Mouse (Mus musculus) testis, postnatal 10 days (tissue): Measurements from ENCODE around the gene Mat2b.

Experiments used
- DNase-seq: peaks from one replicate; pipeline ENCODE4 v3.0.0; 2021; ENCODE audit warnings: low spot score

Gene Mat2b

DNA sequence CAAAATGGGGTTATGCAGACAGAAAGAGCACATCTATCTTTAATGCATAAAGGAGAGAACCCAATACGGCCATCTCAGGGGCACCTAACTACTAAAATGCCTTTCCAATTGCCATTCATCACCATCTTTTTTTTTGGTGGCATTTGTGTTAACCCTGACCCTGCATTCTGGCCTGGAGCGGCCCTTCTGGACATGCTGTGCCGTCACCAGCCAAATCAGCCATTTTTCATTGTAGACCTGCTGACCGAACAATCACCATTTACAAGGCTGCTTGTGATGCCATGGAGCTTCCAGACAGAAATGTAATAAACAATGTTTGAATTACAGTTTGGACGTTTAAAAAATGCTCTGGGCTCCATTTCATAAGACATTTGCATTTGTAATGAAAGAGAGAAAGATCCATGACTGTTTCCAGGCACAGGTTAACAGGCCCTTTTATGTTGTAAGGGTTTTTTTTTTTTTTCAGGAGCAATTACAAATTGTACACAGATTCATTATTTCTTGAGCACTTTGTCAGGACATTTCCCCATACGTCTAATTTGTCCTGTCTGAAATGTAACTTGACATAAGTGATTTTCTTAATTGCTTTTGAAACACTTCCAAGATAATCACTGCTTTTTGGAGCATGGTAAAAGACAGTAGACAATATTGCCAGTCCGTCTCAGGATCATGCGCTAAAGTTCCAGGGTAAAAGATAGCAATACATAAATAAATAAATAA lies 45.1 kb downstream of the Mat2b start:
- no peak for DNase-seq

DNA sequence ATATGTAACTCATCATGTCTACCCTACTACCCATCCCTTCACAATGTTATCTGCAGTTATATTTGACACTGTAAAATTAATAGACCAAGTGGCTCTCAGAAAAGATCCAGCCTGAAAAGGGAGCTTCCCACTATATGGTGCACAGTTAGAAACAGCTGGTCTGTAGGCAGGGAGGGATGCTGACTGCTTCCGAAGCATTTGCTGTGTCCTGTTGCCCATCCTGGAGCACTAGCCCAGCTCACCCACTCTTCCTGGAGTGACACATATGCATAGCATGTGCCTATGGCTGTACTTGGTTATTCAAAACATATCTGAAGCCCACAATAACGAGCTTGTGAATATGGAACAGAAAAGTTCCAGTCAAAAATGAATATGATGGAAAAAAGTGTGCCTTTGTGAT lies 47.8 kb downstream of the Mat2b start:
- DNase-seq = no peak
